Mouse (Mus musculus): ENCODE measurements around the gene Tbp.

Gene Tbp

GRCm38 (mm10) chr17:15540309-15540708 lies 40.6 kb downstream of the Tbp start:
- DNase-seq: peak; percentile 68

GRCm38 (mm10) chr17:15543868-15544267 lies 44.2 kb downstream of the Tbp start:
- peak; percentile 22 for DNase-seq

GRCm38 (mm10) chr17:15546440-15546839 lies 46.8 kb downstream of the Tbp start:
- peak; percentile 69 for DNase-seq

- peak; percentile 2 for DNase-seq
Observed at GRCm38 (mm10) chr17:15549713-15550112, 50.0 kb downstream of the Tbp start.

- DNase-seq: peak; percentile 53
Observed at GRCm38 (mm10) chr17:15559946-15560345, 60.3 kb downstream of the Tbp start.

- DNase-seq: peak; percentile 100
Observed at GRCm38 (mm10) chr17:15564014-15564927, 64.6 kb downstream of the Tbp start, which contains the start of gene Prdm9. Gene Prdm9, minus strand, starts transcription at chr17:15564354.

GRCm38 (mm10) chr17:15564928-15565300 lies 65.2 kb downstream of the Tbp start:
- peak; percentile 80 for DNase-seq

GRCm38 (mm10) chr17:15566908-15567307 lies 67.2 kb downstream of the Tbp start:
- DNase-seq: peak; percentile 28

- DNase-seq: peak; percentile 87
Observed at GRCm38 (mm10) chr17:15575056-15575455, 75.4 kb downstream of the Tbp start.

- no peak for DNase-seq
Observed at GRCm38 (mm10) chr17:15577291-15577694, 77.6 kb downstream of the Tbp start.
